In genomic region chr15:6882180-6882579, GRCm38 (mm10) we compare ENCODE assay signal across 9 mouse cellular contexts. TPM values are rescaled to one million over a fixed set of nuclear protein-coding genes. Genes with fewer than 3 reads are reported as not detected.
DNase-seq lines count a peak whose midpoint lies in the region; ATAC-seq lines count a peak whose summit lies in the region.
"Had no signal": no experiment of that assay in that cellular context is flagged by ENCODE, and none has a peak within 500 bp of the region (broad histone marks: within the 10 kb centered on the region; RNA-seq: fewer than 3 reads in every experiment).

No protein-coding gene starts in this region.

- peaks cover 6% of the 10 kb centered on the region; the same call in 1 of the 2 replicates for H3K4me1 ChIP-seq in heart, embryonic 10.5 days
- no peaks in the 10 kb centered on the region for H3K4me1 ChIP-seq in forebrain, embryonic 12.5 days

- H3K4me3 ChIP-seq in heart, embryonic 10.5 days = no peak overlapping the region
- H3K4me3 ChIP-seq in forebrain, embryonic 12.5 days (replicated peaks) = no peak overlapping the region

- H3K27ac ChIP-seq in heart, embryonic 10.5 days = no peak overlapping the region
- no peak overlapping the region for H3K27ac ChIP-seq in forebrain, embryonic 12.5 days

- H3K36me3 ChIP-seq in heart, embryonic 10.5 days = no peaks in the 10 kb centered on the region
- no peaks in the 10 kb centered on the region for H3K36me3 ChIP-seq in forebrain, embryonic 12.5 days (replicated peaks)

- H3K9me3 ChIP-seq in heart, embryonic 10.5 days = no peaks in the 10 kb centered on the region
- H3K9me3 ChIP-seq in forebrain, embryonic 12.5 days = no peaks in the 10 kb centered on the region

- ATAC-seq in forebrain, embryonic 12.5 days (ENCODE audit: low FRiP score) = no peak

- WGBS in heart, embryonic 10.5 days = 36% methylated on average over 7 of the region's 7 CpGs
- WGBS in forebrain, embryonic 12.5 days = 51% methylated on average over 7 of the region's 7 CpGs

- H3K27me3 ChIP-seq in heart, embryonic 10.5 days (ENCODE audit: insufficient read depth, poor library complexity, severe bottlenecking) = no peaks in the 10 kb centered on the region
- 0 out of 2 replicates have a peak, but pooled peaks cover under 1% of the 10 kb centered on the region for H3K27me3 ChIP-seq in forebrain, embryonic 12.5 days

- DNase-seq in heart, adult 18-20 months = peak; percentile 49 to 68
- no peak for DNase-seq in heart, embryonic 10.5 days (ENCODE audit: low spot score)
- peak; percentile 20 for DNase-seq in ovary, postnatal 14 days (ENCODE audit: low spot score)
- no peak for DNase-seq in ovary, adult 18-20 months (ENCODE audit: low spot score)
- DNase-seq in frontal cortex, postnatal 36 days (ENCODE audit: low spot score in 2 of 2) = peak; percentile 26 to 53
- DNase-seq in lung, postnatal 10 days = peak; percentile 72
- no peak for DNase-seq in spleen, postnatal 36 days (ENCODE audit: low spot score in 2 of 2)

- H3K9ac ChIP-seq in forebrain, embryonic 12.5 days = no peak overlapping the region

- H3K4me2 ChIP-seq in forebrain, embryonic 12.5 days = no peak overlapping the region

RNA-seq across cellular contexts. Expression of gene Osmr, which starts 7.4 kb away (rescaled TPM):
- total RNA-seq in heart, adult 18-20 months (2021) = 10 to 100 TPM in 1 of 2 experiments, 1 to 10 TPM in 1; 9.7 to 11.1 TPM
- 0.54 and 0.97 TPM in 2 replicates for polyA plus RNA-seq in heart, embryonic 10.5 days (2016; fragmentation: Nextera tagmentation; extraction: Ambion mirVana)
- 0.50 and 0.72 TPM in 2 replicates for polyA plus RNA-seq in forebrain, embryonic 12.5 days (2016; fragmentation: Nextera tagmentation; extraction: Ambion mirVana)
- total RNA-seq: hematopoietic stem cell, adult 5-6 weeks had no signal

Comparison
In these comparisons a context has a peak if more than half of its experiments do, and no peak if none do; other contexts are left out.
1. DNase-seq: peak in heart, adult 18-20 months (2 of 2), ovary, postnatal 14 days (single experiment), frontal cortex, postnatal 36 days (2 of 2) and lung, postnatal 10 days (single experiment); none in heart, embryonic 10.5 days (single experiment), ovary, adult 18-20 months (single experiment) and spleen, postnatal 36 days (0 of 2).